Mouse (Mus musculus): ENCODE results near the gene Pecam1.

- TF ChIP-seq EP300 (IDR thresholded peaks at IDR 0.05; ENCODE audit: low read depth) = no peak
- TF ChIP-seq CTCF (IDR thresholded peaks at IDR 0.05; ENCODE audit: low read depth) = no peak
Observed at GRCm38 (mm10) chr11:106766611-106767162, 16.3 kb upstream of the Pecam1 start.
